Mouse (Mus musculus) myocyte (in vitro differentiated cells): ENCODE measurements around the gene Lgals3.

Experiments
- CEBPB ChIP-seq: IDR thresholded peaks from 2 replicates; pipeline ENCODE4 v1.6.1; 2011; ENCODE audit warnings: mild to moderate bottlenecking, moderate library complexity; ENCODE audit not compliant: poor library complexity, insufficient read depth, severe bottlenecking
- E2F4 ChIP-seq: IDR thresholded peaks from one replicate; pipeline ENCODE4 v1.6.1; 2011; ENCODE audit warnings: mild to moderate bottlenecking, control low read depth, moderate library complexity; ENCODE audit not compliant: insufficient read depth
- MAX ChIP-seq: IDR thresholded peaks from one replicate; pipeline ENCODE4 v1.6.1; 2011; ENCODE audit warnings: low read depth, mild to moderate bottlenecking, control low read depth
- MYOD1 ChIP-seq, 3 experiments: IDR thresholded peaks; one replicate each; pipeline ENCODE4 v1.6.1; 2011; ENCODE audit warnings: control low read depth in 2 of 3, low read depth in 2 of 3, mild to moderate bottlenecking in 2 of 3, moderate library complexity in 1 of 3; ENCODE audit not compliant: insufficient read length in 2 of 3, control insufficient read depth in 1 of 3
- POLR2A ChIP-seq: IDR thresholded peaks from one replicate; pipeline ENCODE4 v1.6.1; 2011; ENCODE audit warnings: low read depth, mild to moderate bottlenecking, control low read depth, moderate library complexity; ENCODE audit not compliant: insufficient read length
- POLR2AphosphoS2 ChIP-seq: IDR thresholded peaks from one replicate; pipeline ENCODE4 v1.6.1; 2011; ENCODE audit warnings: low read depth, control low read depth; ENCODE audit not compliant: insufficient read length
- REST ChIP-seq: IDR thresholded peaks from one replicate; pipeline ENCODE4 v1.6.1; 2011; ENCODE audit warnings: mild to moderate bottlenecking, control low read depth, moderate library complexity; ENCODE audit not compliant: insufficient read depth, insufficient read length
- TCF12 ChIP-seq: IDR thresholded peaks from one replicate; pipeline ENCODE4 v1.6.1; 2011; ENCODE audit warnings: mild to moderate bottlenecking, control low read depth; ENCODE audit not compliant: poor library complexity, insufficient read depth, severe bottlenecking
- TCF3 ChIP-seq: IDR thresholded peaks from one replicate; pipeline ENCODE4 v1.6.1; 2011; ENCODE audit warnings: low read depth, control low read depth; ENCODE audit not compliant: insufficient read length
- USF1 ChIP-seq: IDR thresholded peaks from one replicate; pipeline ENCODE4 v1.6.1; 2011; ENCODE audit warnings: low read depth, mild to moderate bottlenecking, control low read depth, moderate library complexity

DNA sequence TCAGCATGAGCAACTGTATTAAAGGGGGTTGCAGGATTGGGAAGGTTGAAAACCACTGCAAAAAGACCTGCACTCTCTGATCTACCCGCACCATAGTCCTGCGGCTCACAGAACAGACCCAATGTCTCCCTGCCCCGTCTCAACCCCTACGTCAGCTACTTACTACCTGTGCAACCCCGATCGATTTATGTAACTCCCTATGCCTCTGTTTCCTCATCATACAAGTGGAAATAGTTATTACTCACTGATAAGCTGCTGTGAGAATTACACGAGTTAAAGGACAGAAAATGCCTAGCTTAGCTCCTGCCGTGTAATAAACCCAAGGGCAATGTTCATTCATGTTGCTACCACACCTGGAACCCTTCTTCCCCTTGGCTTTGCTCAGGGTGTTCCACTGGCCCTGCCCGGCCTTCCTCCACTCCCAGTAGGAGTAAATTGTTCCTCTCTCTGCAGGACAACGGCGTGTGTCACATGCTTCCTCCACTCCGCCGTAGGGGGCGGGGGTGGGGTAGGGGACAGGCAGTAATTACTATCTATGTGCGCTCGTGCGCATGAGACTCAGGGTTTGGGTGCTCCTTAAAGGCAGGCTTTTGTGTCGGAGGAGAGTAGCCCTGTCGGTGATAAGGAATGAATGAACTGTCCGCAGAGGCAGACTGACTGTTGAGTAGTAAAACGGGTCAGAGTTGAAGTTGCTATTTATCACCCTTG, 2.7 kb upstream of the Lgals3 start:
- no peak for TF ChIP-seq POLR2AphosphoS2
- TF ChIP-seq POLR2A: no peak
- no peak for TF ChIP-seq REST
- TF ChIP-seq TCF12: no peak
- no peak for TF ChIP-seq USF1
- TF ChIP-seq CEBPB: no peak
- TF ChIP-seq TCF3: no peak
- TF ChIP-seq MYOD1 (IDR thresholded peaks at IDR 0.05; ENCODE audit: control insufficient read depth in 1 of 3, insufficient read length in 2 of 3, low read depth in 2 of 3): no peak
- TF ChIP-seq MAX: no peak
- TF ChIP-seq E2F4: no peak
